Mouse (Mus musculus) lung, embryonic 14.5 days (tissue): ENCODE results near the gene Nhsl1. TPM values are rescaled to one million over a fixed set of nuclear protein-coding genes. Genes with fewer than 3 reads are reported as not detected.

Experiments
- ATAC-seq: fragments of 200-750 bp; cut with Nextera tagmentation; 2 replicates; pipeline ENCODE4 v1.8.0; 2017; ENCODE audit warnings: mild to moderate bottlenecking, moderate TSS enrichment, moderate library complexity; ENCODE audit not compliant: insufficient read depth
- DNase-seq: peaks from one replicate; pipeline ENCODE4 v3.0.0-alpha.2; 2015
- H3K27ac ChIP-seq: fragments of 300-500 bp; sonication (generic); 2 replicates; pipeline ENCODE4 v1.5.1; 2014; ENCODE audit warnings: low read depth, mild to moderate bottlenecking, moderate library complexity
- H3K27me3 ChIP-seq: fragments of 300-500 bp; sonication (generic); 2 replicates; pipeline ENCODE4 v1.6.1; 2014; ENCODE audit warnings: low read length, control low read depth; ENCODE audit not compliant: insufficient read depth
- H3K36me3 ChIP-seq: fragments of 300-500 bp; sonication (generic); 2 replicates; pipeline ENCODE4 v1.6.1; 2014; ENCODE audit warnings: control low read depth; ENCODE audit not compliant: insufficient read depth
- H3K4me1 ChIP-seq: fragments of 300-500 bp; sonication (generic); 2 replicates; pipeline ENCODE4 v1.6.1; 2014; ENCODE audit warnings: antibody characterized with exemption, control low read depth; ENCODE audit not compliant: insufficient read depth
- H3K4me2 ChIP-seq: fragments of 300-500 bp; sonication (generic); 2 replicates; pipeline ENCODE4 v1.6.1; 2014; ENCODE audit warnings: mild to moderate bottlenecking
- H3K4me3 ChIP-seq: fragments of 300-500 bp; sonication (generic); 2 replicates; pipeline ENCODE4 v1.5.1; 2014; ENCODE audit warnings: low read depth, low read length
- H3K9ac ChIP-seq: fragments of 300-500 bp; sonication (generic); 2 replicates; pipeline ENCODE4 v1.6.1; 2014
- H3K9me3 ChIP-seq: fragments of 300-500 bp; sonication (generic); 2 replicates; pipeline ENCODE4 v1.6.1; 2016; ENCODE audit warnings: low read depth, low read length, control low read depth
- CTCF ChIP-seq: IDR thresholded peaks from 2 replicates; pipeline ENCODE4 v1.5.1; 2016; ENCODE audit warnings: antibody characterized with exemption, low read depth
- WGBS: fragments of 180-500 bp; shearing (Covaris S2); extraction: QIAGEN DNeasy Blood & Tissue Kit; methylation state at CpG from one replicate; pipeline ENCODE4 v1.1.7; 2014; 5-methylcytosine and 5-hydroxymethylcytosine counted together
- polyA plus RNA-seq: library from polyadenylated mRNA; unstranded; fragments of >200 nt; fragmentation: Nextera tagmentation; extraction: Ambion mirVana; gene quantifications from 2 replicates; pipeline ENCODE4 v1.2.1, GENCODE M21; 2014

The Nhsl1 gene
- polyA plus RNA-seq, 1 experiment from 2014 or later = 5.5 TPM

- Histone ChIP-seq H3K4me3 (peak overlapping the region; percentile 48), H3K9ac (peak overlapping the region; percentile 65), H3K27me3 (no peaks in the 10 kb centered on the region), H3K9me3 (no peaks in the 10 kb centered on the region), H3K4me2 (peak overlapping the region; percentile 86), H3K27ac (peak overlapping the region; percentile 77; the same call in 1 of the 2 replicates), H3K36me3 (no peaks in the 10 kb centered on the region), H3K4me1 (peaks cover 13% of the 10 kb centered on the region)
- no peak for ATAC-seq
- peak; percentile 40 for DNase-seq
- no peak for TF ChIP-seq CTCF
- 5% methylated on average over 11 of the region's 11 CpGs for WGBS
Measured at GRCm38 (mm10) chr10:18408128-18408527, 89.3 kb downstream of the Nhsl1 start.

- no peak for TF ChIP-seq CTCF
- Histone ChIP-seq H3K27me3 (no peaks in the 10 kb centered on the region), H3K4me2 (peak overlapping the region; percentile 86), H3K4me1 (peaks cover 13% of the 10 kb centered on the region), H3K9ac (peak overlapping the region; percentile 65; the same call in 1 of the 2 replicates), H3K9me3 (no peaks in the 10 kb centered on the region), H3K36me3 (no peaks in the 10 kb centered on the region), H3K4me3 (peak overlapping the region; percentile 48), H3K27ac (no peak overlapping the region)
- DNase-seq = peak; percentile 20
- 14% methylated on average over 9 of the region's 9 CpGs for WGBS
- no peak for ATAC-seq
Measured at GRCm38 (mm10) chr10:18408635-18409034, 89.8 kb downstream of the Nhsl1 start.

- Histone ChIP-seq H3K9me3 (no peaks in the 10 kb centered on the region), H3K36me3 (no peaks in the 10 kb centered on the region), H3K9ac (0 out of 2 replicates have a peak overlapping the region, but pooled peaks have one; percentile 65), H3K4me3 (peak overlapping the region; percentile 48), H3K27ac (no peak overlapping the region), H3K4me2 (peak overlapping the region; percentile 86), H3K4me1 (peaks cover 13% of the 10 kb centered on the region), H3K27me3 (no peaks in the 10 kb centered on the region)
- 32% methylated on average over 2 of the region's 2 CpGs for WGBS
- DNase-seq = no peak
- ATAC-seq = no peak
- TF ChIP-seq CTCF = no peak
Measured at GRCm38 (mm10) chr10:18409068-18409467, 90.3 kb downstream of the Nhsl1 start.

DNA sequence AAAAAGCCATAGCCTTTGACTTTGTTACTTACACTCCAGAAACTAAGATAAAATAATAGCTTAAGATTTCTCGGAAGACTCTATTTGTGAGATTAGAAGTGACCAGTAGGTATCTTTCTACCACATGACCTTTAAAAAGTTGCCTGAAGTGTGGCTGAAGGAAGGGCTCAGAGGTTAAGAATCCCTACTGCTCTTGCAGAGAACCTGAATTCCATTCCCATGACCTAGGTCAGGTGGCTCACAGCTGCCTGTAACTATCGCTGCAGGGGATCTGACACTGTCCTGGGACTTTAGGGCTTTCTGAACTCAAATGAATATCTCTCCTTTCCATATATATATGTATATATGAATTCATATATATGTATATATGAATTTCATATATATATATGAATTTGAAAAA, 92.5 kb downstream of the Nhsl1 start:
- H3K27ac ChIP-seq = no peak overlapping the region
- no peak overlapping the region for H3K9ac ChIP-seq
- H3K9me3 ChIP-seq = no peaks in the 10 kb centered on the region
- no peak for ATAC-seq
- 57% methylated on average over 2 of the region's 2 CpGs for WGBS
- no peak for DNase-seq
- H3K27me3 ChIP-seq = no peaks in the 10 kb centered on the region
- no peak for TF ChIP-seq CTCF
- peaks cover 13% of the 10 kb centered on the region for H3K4me1 ChIP-seq
- no peak overlapping the region for H3K4me3 ChIP-seq
- no peak overlapping the region for H3K4me2 ChIP-seq
- H3K36me3 ChIP-seq = no peaks in the 10 kb centered on the region

DNA sequence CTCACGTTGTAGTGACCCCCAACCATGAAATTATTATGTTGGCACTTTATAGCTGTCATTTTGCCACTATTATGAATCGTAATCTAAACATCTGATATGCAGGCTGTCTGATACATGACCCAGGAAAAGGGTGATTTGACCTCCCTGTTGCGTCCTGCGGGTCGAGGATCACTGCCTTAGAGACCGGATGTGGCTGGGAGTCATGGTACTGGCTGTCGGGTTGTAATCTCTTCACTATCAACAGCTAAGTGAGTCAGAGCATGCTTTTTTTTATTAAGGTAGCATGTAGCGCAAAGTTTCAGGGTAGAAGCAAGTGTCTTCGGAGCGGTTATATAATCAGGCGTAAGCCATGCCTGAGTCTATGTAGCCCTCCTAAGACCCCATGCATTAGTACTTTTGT, 97.2 kb downstream of the Nhsl1 start:
- Histone ChIP-seq H3K27me3 (no peaks in the 10 kb centered on the region), H3K27ac (no peak overlapping the region), H3K4me2 (no peak overlapping the region), H3K9ac (no peak overlapping the region), H3K9me3 (no peaks in the 10 kb centered on the region), H3K4me1 (no peaks in the 10 kb centered on the region), H3K4me3 (no peak overlapping the region), H3K36me3 (no peaks in the 10 kb centered on the region)
- DNase-seq = no peak
- no peak for TF ChIP-seq CTCF
- no peak for ATAC-seq
- 79% methylated on average over 11 of the region's 11 CpGs for WGBS

DNA sequence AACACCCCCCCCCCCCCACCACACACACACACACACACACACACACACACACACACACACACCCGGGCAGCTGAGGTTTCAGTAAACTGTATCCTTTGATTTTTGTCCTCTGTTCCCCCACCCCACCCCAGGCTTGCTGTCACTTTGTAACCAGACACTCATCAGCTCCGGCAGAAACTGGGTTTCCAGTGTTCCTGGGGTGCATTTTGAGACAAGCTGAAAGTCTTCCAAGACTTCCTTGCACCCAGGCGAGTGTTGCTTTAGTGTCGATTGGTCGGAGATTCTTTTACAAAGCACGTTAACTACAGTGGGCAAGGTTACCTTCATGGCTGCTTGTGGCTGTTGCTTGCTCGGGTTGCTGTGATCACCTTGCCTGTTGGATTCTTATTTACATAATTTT, 99.4 kb downstream of the Nhsl1 start:
- Histone ChIP-seq H3K36me3 (no peaks in the 10 kb centered on the region), H3K27ac (no peak overlapping the region), H3K9me3 (no peaks in the 10 kb centered on the region), H3K27me3 (no peaks in the 10 kb centered on the region), H3K4me3 (no peak overlapping the region), H3K4me1 (no peaks in the 10 kb centered on the region), H3K4me2 (no peak overlapping the region), H3K9ac (no peak overlapping the region)
- peak; percentile 26 for DNase-seq
- TF ChIP-seq CTCF = no peak
- ATAC-seq = 0 out of 2 replicates have a peak, but pooled peaks have one; percentile 17
- WGBS = 14% methylated on average over 7 of the region's 7 CpGs

GRCm38 (mm10) chr10:18419508-18419907, 100.7 kb downstream of the Nhsl1 start:
- H3K9ac ChIP-seq = no peak overlapping the region
- no peaks in the 10 kb centered on the region for H3K9me3 ChIP-seq
- no peak for DNase-seq
- no peak overlapping the region for H3K4me3 ChIP-seq
- no peak overlapping the region for H3K27ac ChIP-seq
- H3K36me3 ChIP-seq = no peaks in the 10 kb centered on the region
- no peaks in the 10 kb centered on the region for H3K27me3 ChIP-seq
- no peak for TF ChIP-seq CTCF
- no peaks in the 10 kb centered on the region for H3K4me1 ChIP-seq
- 56% methylated on average over 10 of the region's 10 CpGs for WGBS
- no peak for ATAC-seq
- H3K4me2 ChIP-seq = no peak overlapping the region
